Mouse (Mus musculus) B cell, adult 2 months (primary cell): Measurements from ENCODE around the gene Dnah14.

Source experiments
- DNase-seq, 2 experiments: peaks; one replicate each; pipeline ENCODE4 v3.0.0; 2022

Dnah14 gene

DNA sequence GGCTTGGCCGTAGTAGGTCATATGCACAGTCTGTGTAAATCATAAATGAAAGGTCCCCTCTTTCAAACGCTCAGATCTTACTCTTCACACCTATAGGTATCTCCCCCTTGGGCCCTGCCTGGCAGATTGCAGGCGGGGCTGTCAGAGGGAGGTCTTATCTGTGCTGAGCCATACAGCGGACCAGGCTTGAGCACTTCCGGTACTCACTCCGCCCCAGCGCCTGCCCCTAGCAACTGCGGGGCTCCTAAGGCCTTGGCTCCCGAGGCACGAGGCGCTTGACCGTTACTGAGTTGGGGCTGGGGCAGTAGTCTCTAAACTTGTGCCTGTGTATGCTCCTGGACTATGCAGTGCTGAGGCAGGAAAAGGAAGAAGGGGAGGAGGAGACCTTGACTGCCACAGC lies at the start of gene Dnah14:
TSS of gene Dnah14 (plus strand) at position 238 of the 400 bp plus-strand sequence.
- no peak for DNase-seq

DNA sequence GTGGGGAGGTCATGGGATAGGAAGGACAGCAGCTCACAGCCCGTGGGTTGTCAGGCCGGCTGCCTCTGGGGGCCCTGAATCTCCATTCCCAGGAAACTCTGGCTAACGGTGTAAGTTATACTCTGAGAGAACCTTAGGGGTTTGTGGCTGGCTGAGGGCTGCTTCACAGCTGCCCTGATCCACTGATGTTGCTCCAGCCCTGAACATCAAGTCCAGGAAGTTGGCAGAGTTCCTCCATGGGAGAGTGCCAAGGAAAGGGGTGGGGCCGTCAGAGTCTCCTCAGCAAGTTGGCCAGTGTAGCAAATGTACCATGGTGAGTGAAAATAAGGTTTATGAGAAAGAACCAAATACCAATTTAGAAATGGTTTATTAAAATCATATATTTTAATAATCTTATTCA lies 47.0 kb upstream of the Dnah14 start:
- no peak for DNase-seq

- DNase-seq: no peak
Observed at GRCm38 (mm10) chr1:181535165-181535873, 41.0 kb upstream of the Dnah14 start.

DNA sequence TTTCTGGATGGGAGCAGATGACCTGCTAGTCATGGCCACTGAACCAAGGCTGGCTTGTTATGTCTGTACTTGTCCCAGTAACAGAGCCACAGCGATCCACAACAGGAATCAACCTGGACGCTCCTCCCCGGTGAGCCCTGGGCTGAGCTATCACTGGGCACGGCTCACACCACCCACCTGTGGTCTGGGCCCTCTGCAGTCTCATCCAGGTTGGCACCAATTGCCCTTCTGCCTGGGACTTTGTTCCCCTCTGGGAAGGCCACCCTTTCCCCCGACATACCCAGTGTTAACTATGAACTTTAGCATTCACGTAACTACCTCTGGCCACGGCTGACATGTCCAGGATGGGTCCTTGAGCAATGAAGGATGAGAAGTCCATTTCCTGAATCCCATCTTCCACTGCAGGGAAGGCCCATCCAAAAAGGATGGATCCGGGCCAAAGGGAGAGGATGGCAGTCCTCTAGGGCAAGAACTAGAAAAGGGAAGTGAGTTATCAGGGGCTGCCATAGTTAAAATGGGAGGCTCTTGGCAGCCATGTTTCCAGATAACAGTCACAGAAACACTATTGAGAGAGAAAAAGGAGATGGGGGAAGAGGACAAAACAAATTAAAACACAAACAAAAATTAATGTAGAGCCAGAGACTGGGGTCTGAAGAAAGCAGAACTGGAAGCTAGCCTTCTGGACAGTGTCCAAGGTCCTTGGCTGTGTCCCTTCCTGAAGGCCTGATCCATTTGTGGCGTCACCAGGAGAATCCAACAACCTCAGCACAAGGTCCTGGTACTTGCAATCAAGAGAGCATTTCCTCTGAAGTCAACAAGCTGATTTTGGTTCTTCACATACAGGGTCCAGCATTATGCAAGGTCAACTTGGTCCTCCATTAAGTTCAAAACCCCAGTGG lies 38.5 kb upstream of the Dnah14 start:
- DNase-seq: no peak

- no peak for DNase-seq
Observed at GRCm38 (mm10) chr1:181539846-181540769, 36.3 kb upstream of the Dnah14 start.

GRCm38 (mm10) chr1:181543711-181544383 lies 32.5 kb upstream of the Dnah14 start:
- peak in 1 of 2 experiments; percentile 7 for DNase-seq

GRCm38 (mm10) chr1:181545044-181545772 lies 31.2 kb upstream of the Dnah14 start:
- peak; percentile 54 to 61 for DNase-seq

- DNase-seq: no peak
Observed at GRCm38 (mm10) chr1:181549987-181550386, 26.4 kb upstream of the Dnah14 start.

DNA sequence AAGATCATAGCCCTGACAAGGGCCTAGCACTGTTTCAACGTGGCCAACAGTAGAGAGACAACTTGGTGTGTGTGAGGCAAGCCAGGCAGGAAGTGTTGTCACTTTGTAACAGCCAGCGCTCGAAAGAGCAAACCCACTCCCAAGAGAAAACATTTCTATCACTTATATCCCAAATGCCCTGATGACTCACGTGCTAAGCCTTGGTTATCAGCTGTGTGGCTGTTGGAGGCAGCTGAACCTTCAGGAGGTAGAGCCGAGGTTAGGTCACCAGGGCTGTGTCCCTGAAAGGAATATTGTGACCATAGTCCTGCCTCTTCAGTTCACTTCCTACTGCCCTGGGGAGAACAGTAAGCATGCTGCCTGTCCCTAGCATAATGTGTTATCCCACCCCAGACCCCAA lies 25.5 kb upstream of the Dnah14 start:
- no peak for DNase-seq

DNA sequence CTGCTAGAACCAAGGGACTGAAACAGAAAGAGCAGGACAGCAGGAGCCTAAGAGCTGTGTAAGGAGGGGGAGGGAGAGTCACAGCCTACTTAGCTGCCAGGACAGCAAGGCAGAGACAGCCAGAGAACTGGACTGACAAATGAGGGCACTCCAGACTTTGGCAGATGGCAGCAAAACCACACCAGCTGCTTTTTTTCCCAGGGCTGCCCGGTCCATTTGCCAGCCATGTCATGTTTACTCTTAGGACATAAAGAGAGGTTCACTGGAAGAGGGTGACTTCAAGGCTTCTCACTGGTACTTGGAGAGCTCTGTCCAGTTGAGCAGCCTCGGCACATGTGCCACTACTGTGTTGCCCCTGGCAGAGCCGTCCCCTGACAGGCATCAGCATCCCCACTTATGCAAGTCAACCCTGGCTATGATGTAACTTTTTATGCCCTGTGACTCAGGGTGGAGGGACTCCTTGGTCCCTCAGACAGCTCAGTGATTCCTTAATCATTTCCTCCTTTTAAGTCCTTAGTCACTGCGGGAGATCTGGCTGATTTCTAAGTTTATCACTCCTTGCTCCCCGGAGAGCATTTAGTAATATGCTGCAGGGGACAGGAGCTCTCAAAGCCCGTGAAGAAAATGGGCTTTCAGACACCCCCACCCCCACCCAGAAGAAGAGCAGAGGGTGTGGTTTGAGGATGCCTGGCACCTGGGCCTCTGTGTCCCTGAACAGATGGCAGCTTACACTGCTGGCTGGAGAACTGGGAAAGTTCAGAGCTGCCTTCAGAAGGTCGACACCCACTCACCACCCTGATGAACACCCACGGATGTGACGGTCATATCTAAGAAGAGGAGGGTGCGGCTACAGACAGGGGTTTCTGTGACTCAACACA lies 23.6 kb upstream of the Dnah14 start:
- DNase-seq: no peak

DNA sequence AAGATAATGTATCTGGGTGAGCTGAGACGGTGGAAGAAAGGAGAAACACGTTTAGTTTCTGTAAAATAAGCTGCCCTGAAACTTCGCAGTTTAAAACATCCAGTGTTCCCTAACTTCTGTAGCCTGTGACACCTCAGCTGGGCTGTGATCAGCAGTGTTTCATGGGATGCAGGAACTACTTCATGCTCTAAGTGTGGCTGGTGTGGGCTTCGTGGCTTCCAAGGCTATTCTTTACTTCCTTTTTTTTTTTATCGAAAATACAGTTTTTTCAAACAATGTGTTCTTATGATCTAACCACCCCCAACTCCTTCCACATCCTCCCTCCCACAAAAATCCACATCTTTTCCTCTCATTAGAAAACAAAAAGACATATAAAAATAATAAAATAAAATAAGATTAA lies 20.9 kb upstream of the Dnah14 start:
- DNase-seq: no peak

GRCm38 (mm10) chr1:181559655-181560054 lies 16.7 kb upstream of the Dnah14 start:
- no peak for DNase-seq

DNA sequence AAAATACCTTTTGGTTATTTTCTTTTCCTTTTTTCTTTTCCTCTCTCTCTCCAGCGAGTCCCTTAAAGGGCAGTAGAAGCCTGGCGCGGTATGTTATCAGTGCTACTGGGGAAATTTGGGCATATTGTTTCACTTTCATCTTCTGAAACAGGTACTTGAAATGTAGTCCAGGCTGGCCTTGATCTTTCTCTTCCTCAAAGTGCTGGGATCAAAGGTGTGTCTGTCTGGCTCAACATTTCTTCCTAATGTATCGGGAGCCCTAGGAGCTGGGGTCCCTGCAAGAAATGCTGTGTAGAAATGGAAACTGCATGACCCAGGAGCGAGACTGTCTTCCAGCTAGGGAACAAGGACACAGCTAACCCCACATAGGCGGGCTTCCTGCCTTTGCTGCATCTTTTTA lies 16.0 kb upstream of the Dnah14 start:
- no peak for DNase-seq

DNA sequence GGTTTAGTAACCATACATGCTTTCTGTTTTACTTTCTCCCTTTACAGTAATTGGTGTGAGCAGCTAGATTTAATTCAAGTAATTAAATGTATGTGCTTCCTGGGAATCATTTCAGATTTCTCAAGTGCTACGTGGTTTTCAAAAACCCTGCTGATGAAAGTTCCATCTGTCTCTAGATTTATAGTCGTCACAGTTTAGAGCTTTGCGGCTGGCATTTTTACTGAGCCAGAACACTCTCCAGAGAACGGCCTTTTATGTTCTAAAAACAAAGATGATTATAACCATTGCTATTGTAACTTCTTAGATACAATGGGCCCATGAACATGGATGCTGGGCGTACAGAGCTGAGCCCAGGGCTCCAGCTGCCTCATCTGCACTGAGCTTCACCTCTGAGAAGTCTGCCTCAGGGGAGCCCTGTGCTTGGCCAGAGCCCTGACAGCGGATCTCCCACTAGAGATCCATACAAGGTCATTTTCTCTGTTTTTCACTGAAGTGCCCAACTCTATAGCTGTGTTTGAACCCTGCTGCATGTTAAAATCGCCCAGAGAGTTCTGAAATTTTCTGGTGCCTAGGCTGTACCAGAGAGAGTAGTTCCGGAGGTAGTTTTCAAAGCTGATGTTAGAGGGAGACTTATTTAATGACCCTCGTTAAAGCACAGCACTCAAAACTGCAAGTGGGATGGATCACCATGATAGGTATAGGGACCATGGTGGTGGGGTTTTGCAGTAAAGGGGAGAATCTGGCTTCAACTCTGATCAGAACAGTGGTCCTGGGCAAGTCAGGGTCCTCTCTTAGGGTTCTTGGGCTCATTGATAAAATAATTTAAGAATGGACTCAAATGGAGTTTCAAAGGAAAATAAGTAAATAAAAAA lies 15.2 kb upstream of the Dnah14 start:
- DNase-seq: no peak

DNA sequence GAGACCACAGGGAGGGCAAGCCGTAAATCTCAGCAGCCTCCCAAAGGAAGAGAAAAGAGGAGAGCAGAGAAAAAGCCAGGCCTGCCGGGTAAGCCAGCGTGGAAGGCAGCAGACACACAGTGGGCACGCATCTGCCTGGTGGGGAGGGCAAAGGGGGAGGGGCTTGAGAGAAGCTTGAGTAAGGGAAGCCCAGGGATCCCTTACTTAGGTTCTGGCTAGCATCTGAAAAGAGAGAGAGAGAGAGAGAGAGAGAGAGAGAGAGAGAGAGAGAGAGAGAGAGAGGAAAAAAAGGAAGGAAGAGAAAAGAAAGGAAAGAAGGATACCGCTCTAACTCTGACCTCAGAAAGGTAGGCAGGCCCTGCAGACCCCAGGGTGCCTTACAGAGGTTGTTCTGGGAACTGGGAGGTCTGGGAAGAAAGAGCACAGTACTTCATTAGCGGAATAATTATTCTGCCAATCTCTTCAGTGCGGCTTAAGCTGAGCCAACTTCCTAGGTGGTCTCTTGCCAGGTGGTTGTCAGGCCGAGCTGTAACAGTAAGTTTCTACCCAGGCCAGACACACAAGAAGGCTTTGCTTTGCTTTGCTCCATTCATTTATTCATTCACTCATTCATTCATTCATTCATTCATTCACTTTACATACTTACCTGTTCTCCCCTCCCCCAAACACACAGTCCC lies 14.5 kb upstream of the Dnah14 start:
- DNase-seq: no peak

GRCm38 (mm10) chr1:181569447-181569846 lies 6.9 kb upstream of the Dnah14 start:
- DNase-seq: no peak

DNA sequence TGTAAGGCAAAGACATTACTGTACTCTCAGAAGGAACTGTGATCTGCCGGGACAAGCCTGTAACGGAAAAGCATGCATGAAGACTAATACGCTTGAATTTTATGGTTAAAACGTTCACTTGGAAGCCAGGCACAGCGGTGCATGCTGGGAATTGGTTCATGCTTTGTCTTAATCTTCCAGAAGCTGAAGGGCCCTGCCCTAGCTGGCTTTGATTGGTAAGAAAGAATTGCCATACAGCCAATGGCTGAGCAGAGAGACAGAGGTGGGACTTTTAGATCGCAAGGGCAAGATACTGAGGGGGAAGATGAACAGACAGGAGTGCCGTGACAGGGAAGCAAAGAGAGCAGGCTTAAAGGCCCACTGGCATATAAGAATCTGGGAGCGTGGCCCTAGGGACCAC lies 6.8 kb downstream of the Dnah14 start:
- no peak for DNase-seq

DNA sequence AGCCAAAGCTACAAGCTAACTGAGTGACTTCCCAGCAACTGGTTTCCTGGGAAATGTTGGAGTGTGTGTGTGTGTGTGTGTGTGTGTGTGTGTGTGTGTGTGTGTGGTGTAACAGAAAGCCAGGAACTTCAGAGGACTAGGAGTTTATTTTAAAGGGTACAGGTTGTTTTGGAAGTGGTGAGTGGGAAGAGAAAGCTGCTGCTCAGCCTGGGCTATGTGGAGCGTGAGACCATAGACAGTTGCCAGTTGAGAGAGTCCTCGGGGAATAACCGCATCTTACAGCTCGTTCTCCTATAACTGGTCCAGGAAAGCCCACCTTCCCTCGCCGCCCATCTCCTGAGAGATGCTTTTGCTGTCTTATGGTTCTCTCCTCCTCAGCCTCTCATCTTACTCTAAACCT lies 12.8 kb downstream of the Dnah14 start:
- DNase-seq: no peak

DNA sequence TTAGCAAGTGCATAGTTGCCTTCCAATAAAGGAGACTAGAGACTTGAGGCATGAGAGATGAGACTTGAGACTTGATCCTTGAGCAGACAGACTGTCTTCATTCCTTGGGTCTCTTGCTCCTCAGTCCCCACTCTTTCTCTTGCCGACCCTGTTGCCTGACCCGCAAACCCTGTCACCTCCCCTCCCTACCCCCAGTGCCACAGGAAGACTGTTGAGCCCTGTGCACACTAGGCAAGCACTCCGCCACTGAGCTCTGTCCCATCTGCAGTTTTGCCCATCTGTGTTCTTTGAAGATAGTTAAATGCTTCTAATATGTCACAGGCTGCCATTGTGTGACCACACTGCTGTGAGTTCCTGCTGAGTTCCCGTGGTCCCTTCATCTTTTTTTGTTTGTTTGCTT lies 23.0 kb downstream of the Dnah14 start:
- DNase-seq: no peak
